Mouse (Mus musculus) midbrain, postnatal 0 days (tissue): ENCODE measurements around the gene Gm28998. TPM values are rescaled to one million over a fixed set of nuclear protein-coding genes. Genes with fewer than 3 reads are reported as not detected.
"Not testable (repeated sequence)": the region's sequence is repeated elsewhere in the genome, so short reads cannot be mapped to it uniquely, and the experiment has no call there.

Experiments
- ATAC-seq: fragments of 200-750 bp; cut with Nextera tagmentation; 2 replicates; pipeline ENCODE4 v1.8.0; 2017; ENCODE audit warnings: moderate number of reproducible peaks, mild to moderate bottlenecking, moderate TSS enrichment, moderate library complexity; ENCODE audit not compliant: low FRiP score
- DNase-seq: peaks from one replicate; pipeline ENCODE4 v3.0.0-alpha.2; 2015; ENCODE audit warnings: low spot score
- H3K27ac ChIP-seq: fragments of 300-500 bp; sonication (generic); 2 replicates; pipeline ENCODE4 v1.5.1; 2014; ENCODE audit warnings: low read depth, mild to moderate bottlenecking, low read length, mixed read lengths
- H3K27me3 ChIP-seq: fragments of 300-500 bp; sonication (generic); 2 replicates; pipeline ENCODE4 v1.6.1; 2014; ENCODE audit warnings: low read length, control low read depth, mixed read lengths; ENCODE audit not compliant: insufficient read depth
- H3K36me3 ChIP-seq: fragments of 300-500 bp; sonication (generic); 2 replicates; pipeline ENCODE4 v1.6.1; 2014; ENCODE audit warnings: low read length, control low read depth, mixed read lengths; ENCODE audit not compliant: insufficient read depth
- H3K4me1 ChIP-seq: fragments of 300-500 bp; sonication (generic); 2 replicates; pipeline ENCODE4 v1.6.1; 2014; ENCODE audit warnings: mild to moderate bottlenecking, control low read depth, antibody characterized with exemption, low read length, mixed read lengths; ENCODE audit not compliant: insufficient read depth
- H3K4me2 ChIP-seq: fragments of 300-500 bp; sonication (generic); 2 replicates; pipeline ENCODE4 v1.6.1; 2014; ENCODE audit warnings: low read depth, mild to moderate bottlenecking, low read length, mixed read lengths; ENCODE audit not compliant: poor library complexity, severe bottlenecking
- H3K4me3 ChIP-seq: fragments of 300-500 bp; sonication (generic); 2 replicates; pipeline ENCODE4 v1.5.1; 2014; ENCODE audit warnings: low read depth, mild to moderate bottlenecking, low read length, moderate library complexity
- H3K9ac ChIP-seq: fragments of 300-500 bp; sonication (generic); replicated peaks from 2 replicates; pipeline ENCODE4 v1.6.1; 2014; ENCODE audit warnings: mild to moderate bottlenecking, low read length, moderate library complexity, mixed read lengths; ENCODE audit not compliant: poor library complexity, severe bottlenecking
- H3K9me3 ChIP-seq: fragments of 300-500 bp; sonication (generic); 2 replicates; pipeline ENCODE4 v1.6.1; 2016; ENCODE audit warnings: low read length, control low read depth
- WGBS: fragments of 180-500 bp; shearing (Covaris S2); extraction: QIAGEN DNeasy Blood & Tissue Kit; methylation state at CpG from one replicate; pipeline ENCODE4 v1.1.7; 2014; 5-methylcytosine and 5-hydroxymethylcytosine counted together
- polyA plus RNA-seq: library from polyadenylated mRNA; unstranded; fragments of >200 nt; fragmentation: Nextera tagmentation; extraction: Ambion mirVana; gene quantifications from 2 replicates; pipeline ENCODE4 v1.2.1, GENCODE M21; 2015
- total RNA-seq: library from RNA; depleted of rRNA; stranded (reverse); fragments of >200 nt; gene quantifications from 2 replicates; pipeline ENCODE4 v1.2.3, GENCODE M21; 2014; rRNA removed

The Gm28998 gene
- not detected in 2 replicates for total RNA-seq
- polyA plus RNA-seq: not detected in 2 replicates

DNA sequence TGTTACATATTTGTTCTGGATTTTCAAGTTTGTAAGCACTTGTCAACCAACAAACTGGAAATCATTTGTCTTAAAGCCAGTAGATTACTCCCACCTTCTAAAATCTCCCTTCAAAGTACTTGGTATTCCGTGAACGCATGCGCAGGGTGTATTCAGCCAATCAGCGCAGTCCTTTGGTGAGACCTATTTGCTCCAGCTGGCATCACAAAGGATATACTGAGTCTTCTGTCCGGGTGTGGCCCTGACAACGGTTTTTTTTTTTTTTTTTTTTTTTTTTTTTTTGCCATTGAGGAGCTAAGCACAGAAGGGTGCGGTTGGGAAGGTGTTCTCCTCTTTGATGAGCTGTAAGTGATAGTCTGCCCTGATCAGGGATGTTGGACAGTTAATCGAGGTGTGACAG lies at the start of gene Gm28998:
TSS of gene Gm28998 (plus strand) at position 301 of the 400 bp plus-strand sequence.
- ATAC-seq, H3K4me3 ChIP-seq, H3K9me3 ChIP-seq, H3K27ac ChIP-seq, H3K36me3 ChIP-seq, DNase-seq, H3K4me1 ChIP-seq, H3K4me2 ChIP-seq, H3K9ac ChIP-seq, H3K27me3 ChIP-seq: not testable (repeated sequence)
- WGBS: no CpG with 5 or more reads among the region's 8 CpGs

Other genes with a start within 250 kb of the Gm28998 start
- gene Gm21244, start 84.5 kb upstream of the Gm28998 start, total RNA-seq: not detected in 2 replicates
- not detected in 2 replicates for gene Gm21244, start 84.5 kb upstream of the Gm28998 start, polyA plus RNA-seq
- not detected in 2 replicates for gene Gm21788, start 151.2 kb downstream of the Gm28998 start, total RNA-seq
- gene Gm21788, start 151.2 kb downstream of the Gm28998 start, polyA plus RNA-seq: not detected in 2 replicates